Mouse (Mus musculus) myocyte (in vitro differentiated cells): Measurements from ENCODE around the gene Nrarp. TPM values are rescaled to one million over a fixed set of nuclear protein-coding genes. Genes with fewer than 3 reads are reported as not detected.

Experiments
- H3K27me3 ChIP-seq: one replicate; pipeline ENCODE4 v1.6.1; 2011; ENCODE audit not compliant: control insufficient read depth, insufficient read depth, insufficient read length
- H3K36me3 ChIP-seq: one replicate; pipeline ENCODE4 v1.6.1; 2011; ENCODE audit not compliant: control insufficient read depth, insufficient read depth
- H3K4me2 ChIP-seq: one replicate; pipeline ENCODE4 v1.6.1; 2011; ENCODE audit warnings: low read depth, control low read depth
- H3K4me3 ChIP-seq: one replicate; pipeline ENCODE4 v1.5.1; 2011; ENCODE audit warnings: mild to moderate bottlenecking, control low read depth, moderate library complexity
- H3K79me2 ChIP-seq: one replicate; pipeline ENCODE4 v1.6.1; 2011; ENCODE audit not compliant: control insufficient read depth, insufficient read depth
- H3ac ChIP-seq: one replicate; pipeline ENCODE4 v1.6.1; 2011; ENCODE audit not compliant: control insufficient read depth, insufficient read length
- CEBPB ChIP-seq: IDR thresholded peaks from 2 replicates; pipeline ENCODE4 v1.6.1; 2011; ENCODE audit warnings: mild to moderate bottlenecking, moderate library complexity; ENCODE audit not compliant: poor library complexity, insufficient read depth, severe bottlenecking
- E2F4 ChIP-seq: IDR thresholded peaks from one replicate; pipeline ENCODE4 v1.6.1; 2011; ENCODE audit warnings: mild to moderate bottlenecking, control low read depth, moderate library complexity; ENCODE audit not compliant: insufficient read depth
- MAX ChIP-seq: IDR thresholded peaks from one replicate; pipeline ENCODE4 v1.6.1; 2011; ENCODE audit warnings: low read depth, mild to moderate bottlenecking, control low read depth
- MYOD1 ChIP-seq, 3 experiments: IDR thresholded peaks; one replicate each; pipeline ENCODE4 v1.6.1; 2011; ENCODE audit warnings: control low read depth in 2 of 3, low read depth in 2 of 3, mild to moderate bottlenecking in 2 of 3, moderate library complexity in 1 of 3; ENCODE audit not compliant: insufficient read length in 2 of 3, control insufficient read depth in 1 of 3
- MYOG ChIP-seq, 3 experiments: IDR thresholded peaks; one replicate each; pipeline ENCODE4 v1.6.1; 2011; ENCODE audit warnings: control low read depth in 2 of 3, low read depth in 2 of 3, mild to moderate bottlenecking in 2 of 3; ENCODE audit not compliant: insufficient read length in 2 of 3, control insufficient read depth in 1 of 3, insufficient read depth in 1 of 3
- POLR2A ChIP-seq: IDR thresholded peaks from one replicate; pipeline ENCODE4 v1.6.1; 2011; ENCODE audit warnings: low read depth, mild to moderate bottlenecking, control low read depth, moderate library complexity; ENCODE audit not compliant: insufficient read length
- POLR2AphosphoS2 ChIP-seq: IDR thresholded peaks from one replicate; pipeline ENCODE4 v1.6.1; 2011; ENCODE audit warnings: low read depth, control low read depth; ENCODE audit not compliant: insufficient read length
- REST ChIP-seq: IDR thresholded peaks from one replicate; pipeline ENCODE4 v1.6.1; 2011; ENCODE audit warnings: mild to moderate bottlenecking, control low read depth, moderate library complexity; ENCODE audit not compliant: insufficient read depth, insufficient read length
- SRF ChIP-seq: IDR thresholded peaks from one replicate; pipeline ENCODE4 v1.6.1; 2011; ENCODE audit warnings: low read depth; ENCODE audit not compliant: control insufficient read depth, insufficient read length
- TCF12 ChIP-seq: IDR thresholded peaks from one replicate; pipeline ENCODE4 v1.6.1; 2011; ENCODE audit warnings: mild to moderate bottlenecking, control low read depth; ENCODE audit not compliant: poor library complexity, insufficient read depth, severe bottlenecking
- TCF3 ChIP-seq: IDR thresholded peaks from one replicate; pipeline ENCODE4 v1.6.1; 2011; ENCODE audit warnings: low read depth, control low read depth; ENCODE audit not compliant: insufficient read length
- USF1 ChIP-seq: IDR thresholded peaks from one replicate; pipeline ENCODE4 v1.6.1; 2011; ENCODE audit warnings: low read depth, mild to moderate bottlenecking, control low read depth, moderate library complexity
- polyA plus RNA-seq: library from polyadenylated mRNA; unstranded; fragments of >200 nt; fragmentation: generic; extraction: Trizol; gene quantifications from one replicate; pipeline ENCODE4 v1.2.1, GENCODE M21; 2012; ENCODE audit warnings: missing spikeins

The Nrarp gene
- polyA plus RNA-seq, 1 experiment, result 1.3 TPM

DNA sequence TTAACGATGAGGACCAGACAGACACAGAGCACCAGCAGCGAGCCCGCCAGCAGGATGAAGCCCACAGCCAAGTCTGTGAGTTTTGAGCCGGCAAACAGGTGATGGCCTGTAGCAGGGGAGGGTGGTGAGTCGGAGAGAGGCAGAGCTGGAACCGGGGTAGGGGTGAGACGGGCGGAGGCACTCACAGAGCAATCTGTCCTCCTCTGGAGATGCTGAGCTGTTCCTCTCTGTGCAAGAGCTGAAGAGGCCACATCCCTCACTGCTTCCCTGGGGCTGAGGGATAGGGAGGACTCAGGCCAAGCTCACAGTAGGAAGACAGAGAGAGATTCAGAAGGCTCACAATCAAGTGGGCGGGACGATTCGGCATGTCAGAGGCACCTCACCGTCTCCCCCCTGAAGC is 50.5 kb downstream of the Nrarp start:
- TF ChIP-seq MAX (no peak), REST (no peak), POLR2AphosphoS2 (no peak), E2F4 (no peak), TCF12 (no peak), USF1 (no peak), POLR2A (no peak), MYOG (IDR thresholded peaks at IDR 0.05; ENCODE audit: control insufficient read depth in 1 of 3, insufficient read depth in 1 of 3, insufficient read length in 2 of 3, low read depth in 2 of 3) (no peak), CEBPB (no peak), SRF (no peak), MYOD1 (IDR thresholded peaks at IDR 0.05; ENCODE audit: control insufficient read depth in 1 of 3, insufficient read length in 2 of 3, low read depth in 2 of 3) (no peak), TCF3 (no peak)
- Histone ChIP-seq H3K36me3 (no peaks in the 10 kb centered on the region), H3ac (no peak overlapping the region), H3K79me2 (no peaks in the 10 kb centered on the region), H3K4me3 (no peak overlapping the region), H3K4me2 (no peak overlapping the region), H3K27me3 (peaks cover 61% of the 10 kb centered on the region)

Other genes with a start within 250 kb of the Nrarp start
- gene Arrdc1, start 245.5 kb upstream of the Nrarp start, polyA plus RNA-seq, result 4.8 TPM
- gene Zmynd19, start 231.0 kb upstream of the Nrarp start, polyA plus RNA-seq, result 21.7 TPM
- 11.7 TPM for gene Dph7, start 218.4 kb upstream of the Nrarp start, polyA plus RNA-seq
- gene Mrpl41, start 205.7 kb upstream of the Nrarp start, polyA plus RNA-seq, result 79.7 TPM
- 8.8 TPM for gene Pnpla7, start 204.7 kb upstream of the Nrarp start, polyA plus RNA-seq
- gene Nsmf, start 126.4 kb upstream of the Nrarp start, polyA plus RNA-seq, result 33.7 TPM
- gene Entpd8, start 100.5 kb upstream of the Nrarp start, polyA plus RNA-seq, result not detected
- not detected for gene Noxa1, start 85.6 kb upstream of the Nrarp start, polyA plus RNA-seq
- gene Tor4a, start 16.1 kb downstream of the Nrarp start, polyA plus RNA-seq, result 9.2 TPM
- 55.8 TPM for gene Nelfb, start 30.7 kb downstream of the Nrarp start, polyA plus RNA-seq
- not detected for gene Stpg3, start 33.9 kb downstream of the Nrarp start, polyA plus RNA-seq
- 0.48 TPM for gene Fam166a, start 38.0 kb downstream of the Nrarp start, polyA plus RNA-seq
- 359 TPM for gene Tubb4b, start 43.9 kb downstream of the Nrarp start, polyA plus RNA-seq
- not detected for gene Slc34a3, start 53.6 kb downstream of the Nrarp start, polyA plus RNA-seq
- not detected for gene Rnf224, start 56.0 kb downstream of the Nrarp start, polyA plus RNA-seq
- gene Rnf208, start 61.5 kb downstream of the Nrarp start, polyA plus RNA-seq, result 0.59 TPM
- not detected for gene Cysrt1, start 61.7 kb downstream of the Nrarp start, polyA plus RNA-seq
- 4.5 TPM for gene AL732309.1, start 66.1 kb downstream of the Nrarp start, polyA plus RNA-seq
- gene Tmem203, start 74.7 kb downstream of the Nrarp start, polyA plus RNA-seq, result 47.2 TPM
- 5.5 TPM for gene Tprn, start 81.9 kb downstream of the Nrarp start, polyA plus RNA-seq
- gene Ssna1, start 91.7 kb downstream of the Nrarp start, polyA plus RNA-seq, result 106 TPM
- gene Anapc2, start 91.7 kb downstream of the Nrarp start, polyA plus RNA-seq, result 97.9 TPM
- 0.40 TPM for gene Tmem210, start 107.4 kb downstream of the Nrarp start, polyA plus RNA-seq
- gene Lrrc26, start 109.2 kb downstream of the Nrarp start, polyA plus RNA-seq, result 1.6 TPM
- gene Grin1, start 138.4 kb downstream of the Nrarp start, polyA plus RNA-seq, result 0.12 TPM
- gene Man1b1, start 151.6 kb downstream of the Nrarp start, polyA plus RNA-seq, result 46.3 TPM
- gene Dpp7, start 175.6 kb downstream of the Nrarp start, polyA plus RNA-seq, result 43.0 TPM
- gene Uap1l1, start 184.9 kb downstream of the Nrarp start, polyA plus RNA-seq, result 68.3 TPM
- 10.4 TPM for gene Sapcd2, start 191.6 kb downstream of the Nrarp start, polyA plus RNA-seq
- 0.89 TPM for gene Entpd2, start 215.1 kb downstream of the Nrarp start, polyA plus RNA-seq
- gene Npdc1, start 218.6 kb downstream of the Nrarp start, polyA plus RNA-seq, result 114 TPM
- 0.08 TPM for gene Fut7, start 242.5 kb downstream of the Nrarp start, polyA plus RNA-seq
- 9.8 TPM for gene Abca2, start 247.9 kb downstream of the Nrarp start, polyA plus RNA-seq